Mouse (Mus musculus): Measurements from ENCODE around the gene Rbm6.

DNA sequence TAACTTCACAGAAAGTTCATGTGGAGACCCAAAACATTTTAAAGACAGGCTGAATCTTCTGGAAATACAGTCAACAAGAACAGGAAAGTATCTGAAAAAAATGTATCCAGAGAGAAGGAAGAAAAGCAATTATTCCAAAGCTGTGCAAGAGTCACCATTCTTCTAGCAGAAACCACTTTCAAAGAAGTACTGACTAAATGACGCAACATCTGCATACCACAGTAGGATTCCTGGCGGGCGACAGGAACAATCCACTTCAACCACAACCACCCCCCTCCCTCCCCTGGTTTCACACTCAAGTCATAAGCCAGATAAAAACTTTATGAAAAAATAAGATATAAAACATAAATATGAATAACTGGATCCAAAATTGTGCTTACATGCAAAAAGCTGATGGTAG, 39.2 kb downstream of the Rbm6 start:
- TF ChIP-seq CTCF (IDR thresholded peaks at IDR 0.05; ENCODE audit: low read depth) (no peak), EP300 (IDR thresholded peaks at IDR 0.05; ENCODE audit: low read depth) (no peak)
